Mouse (Mus musculus): ENCODE data around the gene Hoxc4.

Hoxc4 gene

DNA sequence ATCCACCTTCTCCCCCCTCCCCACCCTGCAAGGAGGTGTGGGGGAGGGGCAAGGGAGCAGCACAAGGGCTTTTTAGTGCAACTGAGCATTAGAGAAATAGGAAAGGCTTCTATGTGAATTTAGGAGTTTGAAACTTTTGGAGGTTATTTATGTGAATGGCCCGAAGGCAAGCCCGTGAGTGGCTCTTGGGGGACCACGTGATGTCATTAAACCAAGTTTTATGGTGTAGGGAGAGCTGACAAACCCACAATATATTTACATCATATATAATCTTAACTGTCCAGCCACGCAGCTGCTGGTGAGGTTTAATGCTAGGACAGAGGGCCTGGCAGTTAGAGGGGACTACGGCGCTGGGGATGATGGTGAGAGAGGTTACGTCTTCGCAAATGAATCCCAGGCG lies at the start of gene Hoxc4:
Gene Hoxc4, plus strand, starts transcription at position 299 of the 400 bp plus-strand sequence.
- DNase-seq (ENCODE audit: inconsistent age in 2 of 2, low spot score in 1 of 2): peak in 1 of 2 experiments; percentile 20

DNA sequence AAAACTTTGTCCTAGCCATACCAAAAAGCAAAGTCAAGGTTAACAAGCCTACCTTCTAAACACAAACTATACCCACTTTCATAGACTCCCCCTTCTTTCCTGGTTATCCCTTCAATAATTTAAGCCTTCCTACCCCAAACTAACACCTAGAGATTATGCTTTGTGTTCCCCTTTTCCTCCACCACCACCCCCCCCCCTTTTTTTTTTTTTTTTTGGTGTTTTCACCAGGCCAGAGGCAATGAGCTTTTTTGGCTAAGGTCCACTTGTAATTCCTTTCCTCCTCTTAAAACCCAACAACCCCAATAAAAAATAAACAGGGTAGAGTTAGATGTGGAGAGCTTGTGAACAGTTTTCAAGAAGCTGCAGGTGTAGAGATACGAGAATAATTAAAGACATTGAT lies 49.4 kb upstream of the Hoxc4 start:
- no peak for DNase-seq (ENCODE audit: inconsistent age in 2 of 2, low spot score in 1 of 2)

DNA sequence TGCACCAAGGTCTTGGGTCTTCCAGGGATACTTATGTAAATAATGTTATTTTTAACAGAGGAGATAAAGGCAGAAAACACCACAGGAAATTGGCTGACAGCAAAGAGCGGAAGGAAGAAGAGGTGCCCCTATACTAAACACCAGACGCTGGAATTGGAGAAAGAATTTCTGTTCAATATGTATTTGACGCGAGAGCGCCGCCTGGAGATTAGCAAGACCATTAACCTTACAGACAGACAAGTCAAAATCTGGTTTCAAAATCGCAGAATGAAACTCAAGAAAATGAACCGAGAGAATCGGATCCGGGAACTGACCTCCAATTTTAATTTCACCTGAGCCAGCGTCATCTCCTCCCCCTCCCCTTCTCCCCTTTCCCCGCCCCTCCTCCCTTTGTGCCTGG lies 48.0 kb upstream of the Hoxc4 start:
- DNase-seq (ENCODE audit: inconsistent age in 2 of 2, low spot score in 1 of 2): peak in 1 of 2 experiments; percentile 69

GRCm38 (mm10) chr15:102972254-102972653 lies 46.5 kb upstream of the Hoxc4 start:
- DNase-seq (ENCODE audit: inconsistent age in 2 of 2, low spot score in 1 of 2): no peak

DNA sequence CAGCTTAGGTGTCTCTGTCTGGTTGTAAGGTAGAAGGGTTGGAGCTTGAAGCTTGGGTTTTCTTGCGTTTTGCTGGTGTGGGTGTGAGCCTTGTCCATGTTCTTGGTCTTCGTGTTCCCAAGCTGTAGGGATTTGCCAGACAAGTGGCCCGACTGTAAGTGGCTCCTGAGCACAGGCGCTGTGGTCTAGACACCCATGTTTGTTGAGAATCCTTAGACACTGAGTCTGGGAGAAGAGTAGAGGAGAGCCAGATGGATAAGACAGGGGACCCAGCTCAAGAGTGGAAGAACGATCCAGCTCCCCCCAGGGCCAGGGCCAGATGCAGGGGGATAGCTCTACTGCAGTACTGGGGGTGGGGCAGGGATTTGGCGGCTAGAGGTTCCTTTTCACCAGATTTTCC lies 46.0 kb upstream of the Hoxc4 start:
- DNase-seq (ENCODE audit: inconsistent age in 2 of 2, low spot score in 1 of 2): no peak

GRCm38 (mm10) chr15:102975034-102975433 lies 43.7 kb upstream of the Hoxc4 start:
- DNase-seq (ENCODE audit: inconsistent age in 2 of 2, low spot score in 1 of 2): no peak

GRCm38 (mm10) chr15:102975688-102976111 lies 43.0 kb upstream of the Hoxc4 start:
- no peak for DNase-seq (ENCODE audit: inconsistent age in 2 of 2, low spot score in 1 of 2)

DNA sequence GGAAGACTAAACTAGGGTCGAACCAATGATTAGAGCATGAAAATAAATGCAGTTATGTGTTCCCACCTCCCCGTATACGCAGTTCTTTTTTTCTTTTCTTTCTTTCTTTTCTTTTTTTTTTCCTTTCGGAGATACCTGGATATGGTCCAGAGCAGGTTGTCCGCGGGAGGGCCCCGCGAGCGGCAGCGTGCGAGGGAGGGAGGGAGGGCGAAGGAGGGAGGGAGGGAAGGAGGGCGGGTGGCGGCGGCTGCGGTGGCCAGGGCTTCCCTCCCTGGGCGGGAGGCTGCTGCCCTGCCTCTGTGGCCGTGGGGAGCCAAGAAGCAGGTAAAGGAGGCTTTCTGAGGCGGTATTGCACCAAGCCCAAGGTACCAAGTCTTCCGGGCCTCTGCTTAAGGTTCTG lies 42.6 kb upstream of the Hoxc4 start, which contains the start of gene Hoxc9:
Gene Hoxc9, plus strand, starts transcription at position 269 of the 400 bp plus-strand sequence.
- DNase-seq (ENCODE audit: inconsistent age in 2 of 2, low spot score in 1 of 2): no peak

DNA sequence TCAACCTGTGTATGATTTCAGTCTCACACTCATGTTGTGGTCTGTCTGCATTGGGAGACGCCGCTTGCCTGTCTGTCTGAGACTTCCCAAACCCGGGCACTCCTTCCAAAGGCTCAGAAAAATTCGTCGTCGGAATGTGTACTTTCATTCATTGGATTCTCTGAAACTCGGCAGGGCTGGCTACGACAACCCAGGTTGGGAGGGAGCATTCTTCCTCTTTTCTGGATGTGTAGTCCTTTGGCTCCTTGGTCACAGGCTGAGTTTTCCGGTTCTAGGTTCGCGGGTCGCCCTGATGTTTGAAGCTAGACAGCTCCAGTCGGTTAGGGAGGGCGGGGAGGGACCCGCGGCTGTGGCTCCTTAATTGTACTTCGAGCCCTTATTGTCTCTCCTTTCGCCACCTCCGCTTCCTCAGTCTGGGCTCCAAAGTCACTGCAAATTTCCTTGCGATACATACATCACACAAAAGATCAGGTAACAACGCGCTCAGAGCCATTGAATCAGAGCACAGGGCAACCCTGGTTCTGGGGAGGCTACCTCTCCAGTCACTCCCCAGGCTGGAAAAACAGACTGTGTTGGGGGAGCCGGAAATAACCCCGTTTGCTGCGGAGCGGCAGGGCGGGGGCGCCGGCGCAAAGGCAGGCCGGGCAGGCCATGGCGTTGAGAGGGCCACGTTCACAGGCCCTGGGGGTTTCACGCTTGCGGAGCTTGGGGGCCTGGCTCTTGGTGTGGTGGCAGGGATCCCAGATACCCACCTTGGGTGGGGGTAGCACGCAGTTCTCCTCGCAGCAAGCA lies 41.9 kb upstream of the Hoxc4 start:
- peak in 1 of 2 experiments; percentile 66 for DNase-seq (ENCODE audit: inconsistent age in 2 of 2, low spot score in 1 of 2)

- no peak for DNase-seq (ENCODE audit: inconsistent age in 2 of 2, low spot score in 1 of 2)
These were observed 41.2 kb upstream of the Hoxc4 start for GRCm38 (mm10) chr15:102977423-102977974.

DNA sequence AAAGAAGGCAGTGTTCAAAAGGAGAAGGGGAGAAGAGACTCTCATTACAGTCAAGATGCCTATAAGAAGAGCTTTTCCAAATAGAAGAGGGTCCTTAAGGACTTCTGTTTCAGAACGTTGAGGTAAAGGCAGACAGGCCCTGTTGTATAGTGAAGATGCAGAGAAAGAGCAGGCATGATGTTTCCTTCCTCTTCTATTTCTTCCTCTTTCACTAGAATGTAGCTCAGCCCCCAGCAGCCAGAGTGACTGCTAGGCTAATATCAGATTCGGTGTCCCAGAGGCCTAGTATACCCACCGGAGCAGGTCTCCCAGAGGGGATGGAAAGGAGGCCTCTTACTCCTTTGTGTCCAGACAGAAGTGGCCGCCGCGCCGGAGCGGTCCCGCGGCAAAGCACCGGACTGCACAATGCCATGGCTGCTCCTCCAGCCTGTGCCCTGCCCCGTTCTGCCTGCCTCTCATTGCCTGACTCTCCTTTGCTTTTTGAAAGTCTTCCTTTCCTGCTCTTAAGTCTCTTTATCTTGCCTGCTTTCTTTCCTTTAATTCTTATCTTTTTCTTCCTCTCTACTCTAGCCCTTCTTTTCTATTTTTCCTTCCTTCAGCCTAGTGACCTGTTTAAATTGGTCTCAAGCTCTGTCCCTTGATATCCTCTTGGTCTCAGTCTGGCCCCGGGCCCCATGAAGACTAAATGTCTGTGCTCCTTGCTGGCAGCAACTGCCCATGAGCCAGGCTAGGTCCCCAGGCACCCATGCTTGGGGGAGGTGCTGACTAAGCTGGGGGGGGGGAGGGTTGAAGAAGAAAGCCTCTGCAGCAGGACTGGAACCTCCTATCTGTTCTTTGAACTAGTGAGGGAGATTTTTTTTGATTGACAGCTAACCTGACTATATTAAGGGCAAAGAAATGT lies 39.9 kb upstream of the Hoxc4 start:
- DNase-seq (ENCODE audit: inconsistent age in 2 of 2, low spot score in 1 of 2): no peak

GRCm38 (mm10) chr15:102979936-102980335 lies 38.8 kb upstream of the Hoxc4 start:
- no peak for DNase-seq (ENCODE audit: inconsistent age in 2 of 2, low spot score in 1 of 2)

DNA sequence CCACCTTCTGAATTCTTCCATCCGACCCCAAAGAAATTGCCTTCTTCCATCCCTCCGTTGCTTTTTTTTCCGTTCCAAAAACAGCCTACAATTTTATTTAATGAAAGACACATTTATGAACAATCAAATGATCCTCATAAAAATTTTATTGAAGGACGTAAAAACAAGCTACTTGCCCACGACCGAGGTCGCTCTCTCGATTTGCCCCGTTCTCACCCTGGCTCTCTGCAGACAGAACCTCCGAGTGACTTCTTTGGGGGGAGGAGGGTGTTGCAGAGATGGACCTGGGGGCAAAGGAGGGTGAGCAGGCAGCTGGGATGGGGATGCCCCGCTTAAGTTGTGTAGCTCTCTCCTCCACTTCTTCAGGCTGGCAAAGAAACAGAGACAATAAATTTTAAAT lies 38.4 kb upstream of the Hoxc4 start:
- DNase-seq (ENCODE audit: inconsistent age in 2 of 2, low spot score in 1 of 2): no peak

GRCm38 (mm10) chr15:102980912-102981311 lies 37.8 kb upstream of the Hoxc4 start:
- no peak for DNase-seq (ENCODE audit: inconsistent age in 2 of 2, low spot score in 1 of 2)

DNA sequence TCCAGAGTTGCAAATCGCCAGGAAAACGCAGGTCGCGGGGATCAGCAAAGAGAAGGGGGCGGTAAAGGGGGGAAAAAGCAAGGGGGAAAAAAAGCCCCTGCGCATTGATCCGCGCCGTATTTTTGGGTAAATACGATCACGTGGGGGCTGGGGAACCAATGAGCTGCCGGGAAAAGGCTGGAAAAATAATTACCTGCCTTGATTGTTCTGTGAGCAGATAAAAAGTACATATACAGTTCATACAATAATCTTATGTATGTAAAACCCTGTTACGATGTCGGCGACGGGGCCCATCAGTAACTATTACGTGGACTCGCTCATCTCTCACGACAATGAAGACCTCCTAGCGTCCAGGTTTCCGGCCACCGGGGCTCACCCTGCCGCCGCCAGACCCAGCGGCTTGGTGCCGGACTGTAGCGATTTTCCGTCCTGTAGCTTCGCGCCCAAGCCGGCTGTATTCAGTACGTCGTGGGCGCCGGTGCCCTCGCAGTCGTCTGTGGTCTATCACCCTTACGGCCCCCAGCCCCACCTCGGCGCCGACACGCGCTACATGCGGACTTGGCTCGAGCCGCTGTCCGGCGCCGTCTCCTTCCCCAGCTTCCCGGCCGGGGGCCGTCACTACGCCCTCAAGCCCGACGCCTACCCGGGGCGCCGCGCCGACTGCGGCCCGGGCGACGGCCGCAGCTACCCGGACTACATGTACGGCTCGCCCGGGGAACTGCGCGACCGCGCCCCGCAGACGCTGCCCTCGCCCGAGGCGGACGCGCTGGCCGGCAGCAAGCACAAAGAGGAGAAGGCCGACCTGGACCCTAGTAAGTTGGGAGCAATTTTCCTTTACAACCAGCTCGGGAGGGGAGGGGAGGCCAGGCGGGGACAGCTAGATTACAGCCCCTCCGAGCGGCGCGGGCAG lies 37.1 kb upstream of the Hoxc4 start:
- peak; percentile 27 to 75 for DNase-seq (ENCODE audit: inconsistent age in 2 of 2, low spot score in 1 of 2)

GRCm38 (mm10) chr15:102983716-102984115 lies 35.0 kb upstream of the Hoxc4 start:
- DNase-seq (ENCODE audit: inconsistent age in 2 of 2, low spot score in 1 of 2): no peak

DNA sequence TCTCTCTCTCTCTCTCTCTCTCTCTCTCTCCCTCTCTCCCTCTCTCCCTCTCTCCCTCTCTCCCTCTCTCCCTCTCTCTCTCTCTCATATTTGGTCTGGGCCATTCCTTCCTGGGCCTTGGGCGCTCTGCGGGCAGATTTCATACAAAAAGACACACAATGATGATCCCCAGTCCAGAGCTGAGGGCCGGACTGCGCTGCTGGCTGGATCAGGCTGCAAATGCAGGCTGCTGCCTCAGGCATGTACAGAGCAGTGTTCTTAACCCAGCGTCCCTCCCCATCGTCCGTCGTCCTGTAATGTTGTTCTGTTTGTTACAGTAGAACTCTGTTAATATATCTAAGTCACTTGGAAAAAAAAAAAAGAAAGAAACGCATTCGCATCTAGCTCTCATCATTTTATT lies 34.2 kb upstream of the Hoxc4 start:
- DNase-seq (ENCODE audit: inconsistent age in 2 of 2, low spot score in 1 of 2): no peak

- no peak for DNase-seq (ENCODE audit: inconsistent age in 2 of 2, low spot score in 1 of 2)
These were observed 33.8 kb upstream of the Hoxc4 start for GRCm38 (mm10) chr15:102984925-102985324.

DNA sequence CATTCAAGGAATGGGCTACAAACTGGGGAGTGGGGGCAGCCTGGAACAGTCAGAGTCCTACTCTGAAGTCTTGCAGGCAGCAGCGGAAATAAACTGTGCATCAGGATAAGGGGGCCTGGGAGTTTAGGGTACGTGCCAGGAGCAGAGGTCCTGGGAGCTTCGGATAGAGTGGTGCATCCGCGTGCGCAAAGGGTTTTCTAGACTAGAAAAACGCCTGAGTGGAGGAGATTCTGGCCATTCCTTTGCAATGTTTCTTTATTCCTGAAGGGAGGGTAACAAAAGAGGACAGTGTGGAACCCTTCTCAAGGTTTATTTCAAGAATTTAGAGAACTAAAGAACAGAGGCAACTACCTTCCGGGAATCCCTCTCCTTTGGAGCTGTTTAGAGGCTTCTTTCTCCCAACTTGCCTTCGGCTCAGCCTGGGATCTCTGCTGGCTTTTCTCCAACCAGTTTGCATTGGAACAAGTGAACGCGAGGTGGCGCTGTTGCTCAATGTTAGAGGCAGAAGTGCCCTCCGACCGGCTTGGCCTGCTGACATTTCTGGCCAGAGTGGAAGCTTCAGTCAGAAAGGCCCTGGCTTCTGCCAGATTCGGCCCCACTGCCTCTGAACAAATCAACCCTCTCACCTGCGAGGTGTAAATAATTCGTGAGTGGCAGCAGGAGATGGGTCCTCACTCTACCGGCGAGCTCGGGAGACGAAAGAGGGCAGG lies 31.5 kb upstream of the Hoxc4 start:
- peak; percentile 91 to 98 for DNase-seq (ENCODE audit: inconsistent age in 2 of 2, low spot score in 1 of 2)

DNA sequence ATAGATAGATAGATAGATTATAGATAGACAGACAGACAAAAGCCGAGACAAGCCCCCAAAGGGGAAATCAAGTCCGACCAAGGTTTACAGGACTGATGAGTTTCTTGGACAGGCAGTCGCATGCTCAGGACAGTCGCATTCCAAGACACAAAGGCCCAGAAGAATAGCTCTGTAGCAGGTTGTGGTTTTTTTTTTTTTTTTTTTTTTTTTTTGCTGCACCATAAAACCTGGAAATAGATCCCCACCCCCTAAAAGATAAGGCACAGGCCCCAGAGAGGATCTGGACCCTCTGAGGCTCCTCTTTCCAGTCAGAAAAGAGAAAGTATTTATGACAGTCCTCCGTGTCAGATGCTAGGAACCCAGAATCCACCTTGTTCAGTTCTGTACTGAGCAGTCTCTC lies 30.7 kb upstream of the Hoxc4 start:
- DNase-seq (ENCODE audit: inconsistent age in 2 of 2, low spot score in 1 of 2): peak in 1 of 2 experiments; percentile 25

Data from adrenal gland, adult (tissue).